Mouse (Mus musculus) gonadal fat pad, adult 2 months (tissue): ENCODE measurements around the gene Gcm1. TPM values are rescaled to one million over a fixed set of nuclear protein-coding genes. Genes with fewer than 3 reads are reported as not detected.

ENCODE experiments used
- DNase-seq: peaks from one replicate; pipeline ENCODE4 v3.0.0-alpha.2; 2012; ENCODE audit warnings: low read depth
- polyA plus RNA-seq: library from polyadenylated mRNA; depleted of rRNA; stranded (reverse); fragments of >200 nt; gene quantifications from 2 replicates; pipeline ENCODE4 v1.2.3, GENCODE M21; 2012; rRNA removed

The Gcm1 gene
- polyA plus RNA-seq, 1 experiment, result not detected

DNA sequence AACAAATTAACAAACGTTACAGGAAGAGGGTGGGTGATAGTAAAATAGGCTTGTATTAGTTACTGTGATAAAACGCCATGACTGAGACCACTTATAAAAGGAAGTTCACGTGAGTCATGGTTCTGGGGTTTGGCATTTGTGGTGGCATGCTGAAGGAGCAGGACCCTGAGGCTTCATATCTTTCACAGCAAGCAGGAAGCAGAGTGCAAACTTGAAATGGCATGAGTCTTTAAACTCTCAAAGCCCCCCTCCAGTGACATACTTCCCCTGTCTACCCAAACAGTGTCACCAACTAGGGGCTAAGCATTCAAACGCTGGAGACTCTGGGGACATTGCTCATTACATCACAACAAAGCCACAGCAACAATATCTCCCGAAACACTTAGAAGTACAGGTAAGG lies 49.2 kb downstream of the Gcm1 start:
- no peak for DNase-seq

DNA sequence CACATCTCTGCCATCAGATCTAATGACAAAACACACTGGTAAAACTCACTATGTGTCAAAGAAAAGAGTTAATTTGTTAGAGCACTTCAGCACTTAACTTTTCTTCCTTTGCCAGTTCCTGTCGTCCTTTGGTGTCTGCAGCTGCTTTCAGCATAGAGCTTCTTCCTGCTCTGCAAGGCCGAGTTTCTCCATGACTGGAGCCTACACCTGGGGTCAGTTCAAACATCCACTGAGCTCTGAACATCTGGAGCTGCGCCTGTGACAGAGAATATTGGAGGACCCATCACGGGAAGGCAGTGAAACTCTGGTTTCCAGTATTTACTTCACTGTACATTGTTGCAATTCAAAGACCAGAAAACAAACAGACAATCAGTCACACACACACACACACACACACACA lies 49.7 kb downstream of the Gcm1 start:
- no peak for DNase-seq

DNA sequence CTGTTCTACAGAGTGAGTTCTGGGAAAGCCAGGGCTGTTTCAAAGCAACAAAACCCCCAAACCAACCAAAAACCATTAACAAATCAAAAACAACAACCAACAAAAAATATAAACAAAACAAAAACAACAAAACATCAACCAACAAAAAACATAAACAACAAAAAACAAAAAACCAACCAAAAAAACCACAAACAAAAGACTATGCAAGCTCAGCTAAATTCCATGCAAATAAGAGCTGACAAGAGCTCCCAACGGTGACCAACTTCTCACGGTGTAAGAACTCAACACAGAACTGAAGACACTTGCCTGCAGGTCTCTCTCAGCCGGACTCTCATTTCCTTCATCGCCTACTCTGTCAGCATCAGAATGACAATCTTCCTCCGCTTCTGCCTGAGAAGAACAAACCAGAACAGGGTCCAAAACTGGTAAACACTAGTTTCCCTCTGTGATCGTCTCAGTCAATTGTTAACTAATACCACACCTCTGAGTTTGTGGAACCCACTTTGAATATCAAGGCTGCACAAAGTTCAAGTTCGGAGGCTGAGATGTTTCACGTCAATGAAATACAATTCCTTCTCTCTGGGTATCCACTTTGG lies 52.3 kb downstream of the Gcm1 start:
- no peak for DNase-seq

DNA sequence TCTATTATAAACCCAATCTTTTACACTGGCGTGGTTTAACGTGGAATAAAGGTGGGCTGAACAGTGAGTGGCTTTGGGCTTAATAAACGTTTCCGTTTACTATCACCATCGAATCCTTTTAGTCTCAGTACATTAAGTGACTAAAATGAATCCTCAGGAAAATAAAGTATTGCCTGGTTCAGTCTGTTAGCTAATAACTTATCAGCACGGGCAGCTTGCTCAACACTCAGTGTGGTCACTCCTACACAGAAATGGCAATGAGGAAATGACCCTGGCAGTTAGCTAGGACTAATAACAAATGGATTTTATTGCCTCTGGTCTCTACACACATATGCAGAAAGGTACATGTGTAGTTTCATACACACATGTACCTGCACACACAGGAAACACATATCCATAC lies 53.2 kb downstream of the Gcm1 start:
- no peak for DNase-seq

DNA sequence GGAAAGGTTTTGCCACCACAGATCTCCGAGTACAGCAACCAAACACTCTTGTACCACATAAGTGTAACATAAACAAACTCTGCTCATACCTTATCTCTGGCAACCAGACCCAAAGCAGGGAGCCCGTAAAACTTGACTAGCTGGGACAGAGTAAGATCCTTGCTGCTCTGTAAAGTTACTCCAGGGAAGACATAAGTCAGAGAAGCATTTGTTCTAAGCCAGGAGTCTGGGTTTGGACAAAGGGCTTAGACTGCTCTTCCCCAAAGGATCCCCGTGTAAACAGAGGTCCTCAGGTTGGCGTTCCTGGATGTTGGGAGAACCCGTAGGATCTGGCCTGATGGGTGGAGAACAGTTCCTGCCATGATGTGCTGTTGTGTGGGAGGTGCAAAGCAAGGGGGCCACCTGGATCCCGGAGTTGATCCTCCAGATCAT lies 53.8 kb downstream of the Gcm1 start:
- DNase-seq, result no peak

DNA sequence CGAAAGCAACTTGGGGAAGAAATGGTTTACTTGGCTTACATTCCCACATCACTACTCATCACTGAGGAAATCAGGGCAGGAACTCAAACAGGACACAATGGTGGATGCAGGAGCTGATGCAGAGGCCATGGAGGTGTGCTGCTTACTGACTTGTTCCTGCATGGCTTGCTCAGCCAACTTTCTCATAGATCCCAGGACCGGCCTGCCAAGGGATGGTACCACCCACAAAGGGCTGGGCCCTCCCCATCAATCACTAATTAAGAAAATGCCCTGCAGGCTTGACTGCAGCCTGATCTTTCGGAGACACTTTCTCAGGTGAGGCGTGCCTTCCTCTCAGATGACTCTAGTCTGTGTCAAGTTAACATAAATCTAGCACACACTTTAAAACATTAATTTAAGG lies 55.1 kb downstream of the Gcm1 start:
- DNase-seq, result no peak

DNA sequence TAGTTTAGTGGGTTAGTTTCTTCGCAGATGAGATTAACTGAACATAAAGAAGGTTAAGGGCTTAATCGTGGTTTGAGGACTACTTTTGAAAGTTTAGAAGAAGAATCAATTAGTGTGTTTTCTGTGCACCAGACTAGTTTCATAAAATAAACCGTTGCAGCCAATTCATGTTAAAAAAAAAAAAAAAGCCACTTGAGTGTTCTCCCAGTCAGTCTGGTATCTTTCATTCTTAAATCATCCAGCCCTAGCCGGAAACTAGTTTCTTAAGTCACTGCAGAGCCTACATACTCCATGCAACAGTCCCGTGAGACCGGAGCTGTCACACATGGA lies 55.8 kb downstream of the Gcm1 start:
- DNase-seq, result no peak

DNA sequence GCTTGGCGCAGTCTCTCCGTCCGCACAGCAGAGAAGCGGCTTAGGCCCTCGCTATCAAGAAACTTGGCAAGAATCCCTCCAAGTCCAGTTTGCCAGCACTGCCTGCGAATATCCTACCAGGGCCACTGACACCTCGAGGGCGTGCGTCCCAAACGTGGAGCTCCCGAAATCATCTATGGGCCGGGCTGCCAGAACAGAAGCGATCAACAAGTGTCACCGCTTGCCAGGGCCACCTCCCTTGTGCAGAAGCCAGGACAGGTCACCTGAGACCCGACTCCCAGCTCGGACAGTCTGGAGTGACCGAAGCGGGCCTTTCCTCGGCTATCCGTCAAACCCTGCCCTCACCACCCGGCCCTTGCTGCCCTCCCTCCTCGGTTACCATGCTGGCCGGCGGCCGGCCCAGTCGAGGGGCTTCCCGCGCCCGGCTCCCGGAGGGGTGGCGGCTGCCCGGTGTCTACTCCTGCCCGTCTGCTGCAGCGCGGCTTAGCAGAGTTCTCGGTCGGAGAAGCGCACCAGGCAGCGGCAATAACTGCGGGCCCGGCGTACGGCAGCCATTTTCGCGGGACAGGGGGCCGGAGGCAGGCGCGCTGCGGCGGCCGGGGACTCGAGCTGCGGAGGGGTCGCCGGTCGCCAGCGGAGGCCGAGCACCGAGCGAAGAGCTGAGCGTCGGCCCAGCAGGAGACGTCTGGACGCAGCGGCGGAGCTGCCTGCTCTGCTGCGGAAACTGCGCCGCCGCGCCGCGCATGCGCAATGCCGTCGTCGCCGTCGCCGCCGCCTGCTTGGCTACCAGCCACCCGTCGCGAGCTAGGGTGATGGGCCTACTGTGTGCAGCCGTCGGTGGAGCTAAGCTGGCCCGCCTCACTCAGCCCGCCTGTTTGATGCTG lies 56.4 kb downstream of the Gcm1 start:
- DNase-seq, result no peak

DNA sequence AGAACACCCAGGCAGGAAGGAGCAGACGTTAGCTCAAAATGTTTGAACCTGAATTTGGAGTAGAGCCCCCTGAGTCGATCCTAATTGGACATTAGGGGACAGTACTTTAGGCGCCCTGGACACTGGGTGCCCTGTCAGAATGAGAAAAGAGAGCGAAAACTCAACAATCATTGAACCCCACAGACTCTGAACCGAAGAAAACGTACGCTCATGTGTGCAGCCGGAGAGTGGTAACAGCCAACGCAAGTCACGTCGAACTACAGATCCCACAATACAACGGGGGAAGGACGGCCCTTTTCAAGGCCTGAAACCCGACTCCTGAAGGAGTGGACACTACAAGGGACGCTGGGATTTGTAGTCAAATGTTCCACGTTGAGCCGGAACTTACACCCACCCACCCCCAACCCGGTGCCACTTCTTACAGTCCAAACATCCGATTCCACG lies 57.1 kb downstream of the Gcm1 start, which contains the start of the genes Fbxo9 and Ick:
Fbxo9 (minus strand) TSS at position 270 of the 444 bp plus-strand sequence.
Ick (plus strand) TSS at position 397 of the 444 bp plus-strand sequence.
- peak; percentile 96 for DNase-seq

DNA sequence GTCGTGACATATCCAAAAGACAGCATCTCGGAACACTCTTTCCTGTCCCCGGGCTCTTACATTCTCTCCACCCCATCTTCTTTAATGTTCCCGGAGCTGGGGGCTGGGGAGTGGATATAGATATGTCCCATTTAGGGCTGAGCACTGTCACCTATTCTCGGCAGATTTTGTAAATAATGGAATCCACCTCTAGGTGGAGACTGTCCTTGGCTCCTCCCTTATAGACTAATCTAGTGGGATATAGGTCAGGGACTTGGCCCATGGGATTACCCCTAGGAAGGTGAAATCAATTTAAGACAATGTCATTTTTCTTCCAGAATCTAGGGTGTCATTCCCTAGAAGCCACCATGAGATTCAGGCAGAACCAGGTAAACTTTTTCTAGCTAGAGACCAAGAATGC lies 57.9 kb downstream of the Gcm1 start:
- no peak for DNase-seq

DNA sequence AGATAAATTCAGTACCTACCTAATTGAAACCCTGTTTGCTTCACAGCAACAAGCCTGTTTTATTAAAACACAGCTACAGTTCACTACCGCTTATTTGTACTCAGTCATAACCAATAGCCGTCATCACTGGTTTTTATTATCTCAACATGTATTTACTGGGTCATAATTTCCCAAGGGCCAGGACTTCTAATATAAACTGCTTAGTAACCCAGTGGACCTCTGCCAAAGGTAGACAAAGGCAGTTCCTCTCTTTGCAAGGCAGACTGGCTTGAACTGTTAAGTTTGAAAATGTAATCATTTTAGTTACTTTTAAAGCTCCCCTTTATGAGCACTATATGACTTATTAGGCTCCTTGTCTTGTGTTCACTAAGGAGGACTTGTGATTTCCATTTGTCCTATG lies 59.7 kb downstream of the Gcm1 start:
- DNase-seq, result no peak

DNA sequence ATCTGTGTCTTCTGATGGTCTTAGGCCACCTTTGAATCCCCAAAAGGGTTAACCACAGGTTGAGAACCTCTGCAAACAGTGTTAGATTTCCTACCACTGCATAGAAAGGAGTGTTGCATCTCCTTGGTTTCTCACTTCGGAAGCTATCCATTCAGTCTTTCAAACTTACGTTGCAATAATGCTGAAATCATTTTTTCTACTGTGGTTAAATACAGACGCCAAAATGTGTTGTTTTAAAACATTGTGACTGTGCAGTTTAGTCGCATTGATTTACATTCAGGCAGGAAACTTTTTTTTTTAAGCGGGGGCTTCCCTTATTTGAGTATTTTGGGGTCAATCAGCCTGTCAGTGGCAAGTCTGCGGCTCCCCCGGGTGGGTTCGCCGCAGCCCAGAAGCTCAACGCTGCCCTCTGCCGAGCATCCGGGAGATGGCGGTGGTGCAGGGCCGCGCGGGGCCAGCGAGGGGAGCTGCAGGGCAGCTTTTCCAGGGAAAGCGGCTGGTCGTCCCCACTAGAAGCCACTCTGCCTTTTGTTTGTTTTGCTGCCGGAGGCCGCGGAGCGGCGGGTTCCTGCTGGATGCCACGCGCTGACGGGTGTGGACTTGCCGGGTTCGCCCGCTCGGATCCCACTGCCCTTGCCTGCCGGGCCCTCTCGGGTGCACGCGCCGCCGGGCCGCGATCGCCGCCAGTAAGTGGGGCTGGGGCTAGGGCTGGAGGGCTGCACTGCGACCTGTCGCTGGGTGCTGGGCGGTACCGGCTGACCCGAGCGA lies 61.2 kb downstream of the Gcm1 start:
- no peak for DNase-seq

DNA sequence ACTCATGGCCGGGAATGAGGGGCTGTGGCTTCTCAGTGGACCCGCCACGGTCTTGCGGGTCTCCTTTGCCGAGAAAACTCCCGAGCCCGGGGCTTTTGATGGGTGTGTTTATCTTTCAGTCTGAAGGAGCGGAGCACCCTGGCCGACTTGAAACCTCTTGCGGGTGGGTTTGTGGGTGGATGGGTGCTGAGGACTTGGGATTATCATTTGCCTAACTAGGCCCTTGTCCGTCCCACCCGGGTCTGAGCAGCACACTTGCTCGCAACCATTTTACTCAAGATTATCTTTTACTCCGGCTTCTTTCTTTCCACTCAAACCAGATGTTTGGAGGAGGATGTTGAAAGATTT lies 61.8 kb downstream of the Gcm1 start:
- DNase-seq, result no peak

Other genes with a start within 250 kb of the Gcm1 start
- gene Elovl5, start 134.6 kb upstream of the Gcm1 start, polyA plus RNA-seq, result 55.0 and 78.0 TPM in 2 replicates
- gene Fbxo9, start 57.1 kb downstream of the Gcm1 start, polyA plus RNA-seq, result 76.2 and 92.5 TPM in 2 replicates
- 16.0 and 17.3 TPM in 2 replicates for gene Ick, start 57.3 kb downstream of the Gcm1 start, polyA plus RNA-seq
- 22.8 and 26.6 TPM in 2 replicates for gene Gsta4, start 130.8 kb downstream of the Gcm1 start, polyA plus RNA-seq
- gene Gsta1, start 178.7 kb downstream of the Gcm1 start, polyA plus RNA-seq, result not detected in 2 replicates
- gene Gm3776, start 205.2 kb downstream of the Gcm1 start, polyA plus RNA-seq, result 0.34 TPM in 1 of 2 replicates, not detected in the other
- gene Gm10639, start 238.0 kb downstream of the Gcm1 start, polyA plus RNA-seq, result not detected in 2 replicates